Comparison of ENCODE assay signal across 12 mouse cellular contexts in the genomic region with DNA sequence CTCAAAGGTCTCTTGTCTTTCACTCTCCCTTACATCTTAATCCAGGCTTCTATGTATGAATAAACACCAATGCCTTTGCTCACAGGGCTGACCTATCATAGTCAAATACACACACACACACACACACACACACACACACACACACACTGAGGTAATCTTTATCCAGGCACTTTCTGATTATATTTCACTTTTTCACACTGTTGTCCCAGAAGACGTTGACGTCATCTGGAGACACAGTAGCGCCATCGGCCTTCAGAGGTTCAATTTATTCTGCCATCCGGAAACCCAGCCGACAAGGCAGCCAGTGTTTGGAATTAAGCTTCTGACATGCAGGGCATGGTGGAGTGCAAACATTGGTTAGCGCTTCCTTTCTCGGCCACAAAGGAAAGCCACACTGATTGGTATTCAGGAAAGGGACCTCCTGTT.
DNase-seq lines count a peak whose midpoint lies in the region; ATAC-seq lines count a peak whose summit lies in the region.
"Had no signal": no experiment of that assay in that cellular context is flagged by ENCODE, and none has a peak within 500 bp of the region (broad histone marks: within the 10 kb centered on the region; RNA-seq: fewer than 3 reads in every experiment).

No protein-coding gene starts in this region.

- no peak overlapping the region for H3K9ac ChIP-seq in hindbrain, embryonic 11.5 days (ENCODE audit: low read depth, low read length)
- no peak overlapping the region for H3K9ac ChIP-seq in midbrain, embryonic 14.5 days (replicated peaks; ENCODE audit: low read length)
- H3K9ac ChIP-seq: embryonic facial prominence, embryonic 12.5 days had no signal

- 63% methylated on average over 8 of the region's 8 CpGs for WGBS in hindbrain, embryonic 11.5 days
- WGBS in midbrain, embryonic 14.5 days: 26% methylated on average over 8 of the region's 8 CpGs

- no peaks in the 10 kb centered on the region for H3K27me3 ChIP-seq in hindbrain, embryonic 11.5 days (ENCODE audit: control insufficient read depth, insufficient read depth, low read length)
- H3K27me3 ChIP-seq in midbrain, embryonic 14.5 days (ENCODE audit: control insufficient read depth, insufficient read depth, low read length): no peaks in the 10 kb centered on the region
- H3K27me3 ChIP-seq: CH12.LX; embryonic facial prominence, embryonic 12.5 days had no signal

- H3K27ac ChIP-seq in hindbrain, embryonic 11.5 days (ENCODE audit: low read depth, low read length): no peak overlapping the region
- H3K27ac ChIP-seq in midbrain, embryonic 14.5 days (replicated peaks; ENCODE audit: low read depth, low read length): peak overlapping the region; percentile 64
- H3K27ac ChIP-seq: embryonic facial prominence, embryonic 12.5 days; left cerebral cortex, adult 2 months had no signal

- H3K4me3 ChIP-seq in hindbrain, embryonic 11.5 days (ENCODE audit: low read depth, low read length): no peak overlapping the region
- H3K4me3 ChIP-seq in midbrain, embryonic 14.5 days (replicated peaks; ENCODE audit: low read depth, low read length): no peak overlapping the region
- H3K4me3 ChIP-seq: embryonic facial prominence, embryonic 12.5 days; left cerebral cortex, adult 2 months; myocyte had no signal

- H3K4me1 ChIP-seq in hindbrain, embryonic 11.5 days (replicated peaks; ENCODE audit: control insufficient read depth, insufficient read depth, low read length): no peaks in the 10 kb centered on the region
- H3K4me1 ChIP-seq in midbrain, embryonic 14.5 days (ENCODE audit: control insufficient read depth, insufficient read depth, low read length): no peaks in the 10 kb centered on the region; the same call in 1 of the 2 replicates
- H3K4me1 ChIP-seq: embryonic facial prominence, embryonic 12.5 days had no signal

- DNase-seq in kidney, postnatal 14 days: peak; percentile 8
- no peak for DNase-seq in kidney, adult 11 months
- peak; percentile 47 for DNase-seq in embryo, embryonic 10.5 days (ENCODE audit: low spot score)
- DNase-seq in hindbrain, embryonic 11.5 days (ENCODE audit: low spot score): peak; percentile 25
- DNase-seq in midbrain, embryonic 14.5 days: peak; percentile 74
- no peak for DNase-seq in layer of hippocampus, adult 18-20 months (ENCODE audit: low spot score in 2 of 2)
- no peak for DNase-seq in left cerebral cortex, adult 9 months (ENCODE audit: low spot score in 2 of 2)

- H3K36me3 ChIP-seq in hindbrain, embryonic 11.5 days (ENCODE audit: control insufficient read depth, insufficient read depth, low read length): no peaks in the 10 kb centered on the region
- H3K36me3 ChIP-seq in midbrain, embryonic 14.5 days (ENCODE audit: control insufficient read depth, insufficient read depth, low read length): no peaks in the 10 kb centered on the region
- H3K36me3 ChIP-seq: embryonic facial prominence, embryonic 12.5 days had no signal

- peak; percentile 27; the same call in 1 of the 2 replicates for ATAC-seq in hindbrain, embryonic 11.5 days (ENCODE audit: low FRiP score)
- ATAC-seq in midbrain, embryonic 14.5 days (ENCODE audit: low FRiP score, low TSS enrichment): peak; percentile 67; the same call in 1 of the 2 replicates
- no peak for ATAC-seq in activated CD4-positive, CD25-positive, alpha-beta regulatory T cell, adult 4 months

- H3K4me2 ChIP-seq in hindbrain, embryonic 11.5 days (replicated peaks; ENCODE audit: low read depth, low read length): no peak overlapping the region
- peak overlapping the region; percentile 22; the same call in 1 of the 2 replicates for H3K4me2 ChIP-seq in midbrain, embryonic 14.5 days (ENCODE audit: low read length)
- H3K4me2 ChIP-seq: embryonic facial prominence, embryonic 12.5 days had no signal

- H3K9me3 ChIP-seq in hindbrain, embryonic 11.5 days (ENCODE audit: control insufficient read depth, low read length): no peaks in the 10 kb centered on the region
- H3K9me3 ChIP-seq in midbrain, embryonic 14.5 days (ENCODE audit: control insufficient read depth, low read length): no peaks in the 10 kb centered on the region
- H3K9me3 ChIP-seq: embryonic facial prominence, embryonic 12.5 days had no signal

Comparison
In these comparisons a context has a peak if more than half of its experiments do, and no peak if none do; other contexts are left out.
1. DNase-seq: peak in kidney, postnatal 14 days (single experiment), embryo, embryonic 10.5 days (single experiment), hindbrain, embryonic 11.5 days (single experiment) and midbrain, embryonic 14.5 days (single experiment); none in kidney, adult 11 months (single experiment), layer of hippocampus, adult 18-20 months (0 of 2) and left cerebral cortex, adult 9 months (0 of 2).